Mouse (Mus musculus): ENCODE measurements around the gene Gpr132.

Gpr132 gene

GRCm38 (mm10) chr12:112877073-112877576 lies 9.1 kb upstream of the Gpr132 start:
- DNase-seq (ENCODE audit: low spot score in 2 of 2): no peak

GRCm38 (mm10) chr12:112876332-112877072 lies 8.5 kb upstream of the Gpr132 start:
- DNase-seq (ENCODE audit: low spot score in 2 of 2): peak; percentile 76 to 82

GRCm38 (mm10) chr12:112875225-112876013 lies 7.4 kb upstream of the Gpr132 start:
- peak; percentile 83 to 91 for DNase-seq (ENCODE audit: low spot score in 2 of 2)

- DNase-seq (ENCODE audit: low spot score in 2 of 2): no peak
Measured at GRCm38 (mm10) chr12:112874199-112874598, 6.2 kb upstream of the Gpr132 start.

- DNase-seq (ENCODE audit: low spot score in 2 of 2): peak in 1 of 2 experiments; percentile 47
Measured at GRCm38 (mm10) chr12:112873452-112874190, 5.6 kb upstream of the Gpr132 start.

GRCm38 (mm10) chr12:112872991-112873390 lies 5.0 kb upstream of the Gpr132 start:
- no peak for DNase-seq (ENCODE audit: low spot score in 2 of 2)

GRCm38 (mm10) chr12:112871272-112871671 lies 3.2 kb upstream of the Gpr132 start:
- DNase-seq (ENCODE audit: low spot score in 2 of 2): no peak

- no peak for DNase-seq (ENCODE audit: low spot score in 2 of 2)
Measured at GRCm38 (mm10) chr12:112870775-112871174, 2.7 kb upstream of the Gpr132 start.

GRCm38 (mm10) chr12:112869783-112870204 lies 1.8 kb upstream of the Gpr132 start:
- DNase-seq (ENCODE audit: low spot score in 2 of 2): no peak

GRCm38 (mm10) chr12:112867106-112867674 lies 838 bp downstream of the Gpr132 start:
- DNase-seq (ENCODE audit: low spot score in 2 of 2): no peak

- no peak for DNase-seq (ENCODE audit: low spot score in 2 of 2)
Measured at GRCm38 (mm10) chr12:112866467-112867080, 1.5 kb downstream of the Gpr132 start.

- peak in 1 of 2 experiments; percentile 57 for DNase-seq (ENCODE audit: low spot score in 2 of 2)
Measured at GRCm38 (mm10) chr12:112864804-112865203, 3.2 kb downstream of the Gpr132 start.

GRCm38 (mm10) chr12:112861911-112862321 lies 6.1 kb downstream of the Gpr132 start:
- DNase-seq (ENCODE audit: low spot score in 2 of 2): no peak

- no peak for DNase-seq (ENCODE audit: low spot score in 2 of 2)
Measured at GRCm38 (mm10) chr12:112860765-112861164, 7.3 kb downstream of the Gpr132 start.

- no peak for DNase-seq (ENCODE audit: low spot score in 2 of 2)
Measured at GRCm38 (mm10) chr12:112859930-112860329, 8.1 kb downstream of the Gpr132 start.

GRCm38 (mm10) chr12:112858581-112859336 lies 9.3 kb downstream of the Gpr132 start:
- no peak for DNase-seq (ENCODE audit: low spot score in 2 of 2)

GRCm38 (mm10) chr12:112857021-112857925 lies 10.8 kb downstream of the Gpr132 start:
- no peak for DNase-seq (ENCODE audit: low spot score in 2 of 2)

- DNase-seq (ENCODE audit: low spot score in 2 of 2): no peak
Measured at GRCm38 (mm10) chr12:112856338-112856737, 11.7 kb downstream of the Gpr132 start.

GRCm38 (mm10) chr12:112854610-112855333 lies 13.3 kb downstream of the Gpr132 start:
- DNase-seq (ENCODE audit: low spot score in 2 of 2): no peak
